Mouse (Mus musculus): ENCODE results near the gene Tdp1.
A peak's percentile ranks its signal among the peaks of the same experiment; 100 is the strongest.

The Tdp1 gene

DNA sequence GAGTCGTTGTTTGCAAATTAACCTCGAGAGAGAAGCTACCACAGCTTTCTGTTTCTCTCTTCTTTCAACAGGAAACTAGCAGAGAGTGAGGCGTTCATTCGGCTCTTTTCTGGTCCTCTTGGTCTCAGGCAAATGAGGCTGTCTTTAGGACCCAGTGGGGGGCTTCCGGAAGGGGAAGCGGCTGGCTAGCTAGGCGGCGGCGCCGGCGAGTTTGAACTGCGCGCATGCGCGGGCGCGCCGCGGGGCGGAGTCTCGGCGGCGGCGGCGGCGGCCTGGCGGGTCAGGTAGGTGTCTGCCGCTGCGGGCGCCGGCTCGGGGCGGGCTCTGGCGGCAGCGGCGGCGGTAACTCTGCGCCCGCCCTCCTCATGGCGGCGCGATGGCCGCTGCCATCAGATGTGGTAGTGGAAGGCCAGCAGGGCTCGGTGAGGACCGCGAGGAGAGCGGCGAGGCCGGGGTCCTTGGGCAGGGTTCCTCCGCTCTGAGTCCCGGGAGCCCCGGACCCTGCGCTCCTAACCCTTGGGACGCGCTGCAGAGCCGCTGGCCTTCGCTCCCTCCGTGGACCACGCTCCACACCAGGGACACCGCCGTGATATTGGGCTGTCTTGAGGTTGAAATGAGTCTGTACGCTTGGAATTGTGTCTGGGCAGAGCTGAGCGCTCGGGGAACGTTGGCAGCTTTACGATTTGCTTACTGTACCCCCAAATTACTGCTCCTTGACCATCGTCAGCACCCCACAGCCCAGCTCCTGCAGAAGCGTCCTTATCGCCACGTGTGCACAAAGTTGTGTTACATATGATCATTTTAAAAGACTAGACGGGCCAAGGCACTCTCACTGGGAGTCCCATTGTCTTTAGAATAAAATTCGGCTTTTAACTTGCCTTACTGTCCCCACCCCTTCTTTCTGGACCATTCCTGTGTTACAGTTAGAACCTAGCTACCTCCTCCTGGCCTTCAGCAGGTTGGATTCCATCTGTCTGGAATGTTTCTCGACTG is at the start of gene Tdp1, which contains the start of gene Efcab11:
TSS of gene Tdp1 (plus strand) at position 249 of the 993 bp plus-strand sequence.
TSS of gene Efcab11 (minus strand) at position 171 of the 993 bp plus-strand sequence.
- ATAC-seq (ENCODE audit: insufficient number of reproducible peaks, low FRiP score, low TSS enrichment) = peak; percentile 82

DNA sequence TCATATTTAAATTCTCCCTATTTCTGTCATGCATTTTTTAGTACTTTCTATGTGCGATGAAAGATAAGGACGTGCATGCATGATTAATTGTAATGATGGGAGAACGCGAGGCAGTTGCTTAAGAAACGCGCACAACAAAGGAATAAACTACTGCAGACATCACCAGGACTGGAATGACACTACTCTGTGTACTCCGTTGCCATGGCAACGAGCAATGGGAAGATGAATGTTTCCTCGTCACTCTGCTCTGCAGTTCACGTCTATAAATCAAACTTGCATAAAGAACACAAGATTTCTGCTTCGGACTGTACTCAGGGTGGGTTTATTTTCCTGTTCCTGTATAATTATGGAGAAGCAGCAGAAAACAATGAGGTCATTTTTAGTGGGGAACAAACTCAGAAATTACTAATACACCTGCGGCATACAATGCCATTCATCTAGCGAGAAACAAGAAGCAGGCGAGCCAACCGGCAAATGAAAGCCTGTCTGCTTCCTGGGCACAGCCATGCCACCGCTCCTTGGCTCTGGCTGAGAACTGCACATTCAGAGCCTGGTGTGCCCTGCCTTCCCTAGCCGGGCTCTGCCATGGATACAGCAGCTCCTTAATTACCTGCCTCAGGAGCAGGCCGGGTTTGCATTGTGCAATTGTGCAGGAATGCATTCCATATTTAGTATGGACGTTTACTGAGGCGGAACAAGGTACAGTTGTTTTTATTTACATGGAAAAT is 47.7 kb upstream of the Tdp1 start:
- peak; percentile 56; the same call in 1 of the 2 replicates for ATAC-seq (ENCODE audit: insufficient number of reproducible peaks, low FRiP score, low TSS enrichment)

DNA sequence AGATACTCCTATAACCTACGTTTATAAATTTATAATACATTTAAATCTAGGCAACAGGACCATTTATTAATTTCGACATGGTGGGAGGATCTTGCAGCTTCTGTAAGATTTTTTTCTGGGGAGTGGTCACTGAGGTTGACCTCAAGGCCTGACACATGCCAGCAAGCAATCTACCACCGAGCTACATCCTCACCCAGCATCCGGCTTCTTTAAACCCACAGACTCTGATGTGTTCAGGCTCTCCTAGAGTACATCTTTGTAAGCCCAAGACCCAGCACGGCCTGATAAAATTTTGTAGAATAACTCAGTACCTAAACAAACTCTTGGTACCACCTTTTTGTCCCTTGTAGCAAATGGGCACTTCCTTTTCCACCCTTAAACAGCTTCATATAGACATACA is 46.8 kb upstream of the Tdp1 start:
- ATAC-seq (ENCODE audit: insufficient number of reproducible peaks, low FRiP score, low TSS enrichment) = no peak

DNA sequence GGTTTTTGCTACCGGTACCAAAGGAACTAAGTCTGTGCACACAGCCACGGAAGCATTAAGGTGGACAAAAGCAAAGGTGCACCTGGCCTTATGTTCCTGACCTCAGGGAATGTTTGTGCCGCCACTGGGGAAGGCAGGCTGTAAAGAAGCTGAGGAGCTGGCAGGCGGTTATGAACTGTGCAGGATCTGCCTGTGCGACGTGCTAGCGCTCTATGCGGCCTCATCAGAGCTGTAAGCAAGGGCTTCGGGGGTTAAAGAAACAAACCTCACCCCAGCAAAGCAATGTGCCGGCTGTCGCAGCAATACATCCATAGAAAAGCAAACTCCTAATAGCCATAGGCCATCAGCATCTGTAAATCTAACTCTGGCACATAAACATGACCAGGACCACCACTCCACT is 46.2 kb upstream of the Tdp1 start:
- no peak for ATAC-seq (ENCODE audit: insufficient number of reproducible peaks, low FRiP score, low TSS enrichment)

DNA sequence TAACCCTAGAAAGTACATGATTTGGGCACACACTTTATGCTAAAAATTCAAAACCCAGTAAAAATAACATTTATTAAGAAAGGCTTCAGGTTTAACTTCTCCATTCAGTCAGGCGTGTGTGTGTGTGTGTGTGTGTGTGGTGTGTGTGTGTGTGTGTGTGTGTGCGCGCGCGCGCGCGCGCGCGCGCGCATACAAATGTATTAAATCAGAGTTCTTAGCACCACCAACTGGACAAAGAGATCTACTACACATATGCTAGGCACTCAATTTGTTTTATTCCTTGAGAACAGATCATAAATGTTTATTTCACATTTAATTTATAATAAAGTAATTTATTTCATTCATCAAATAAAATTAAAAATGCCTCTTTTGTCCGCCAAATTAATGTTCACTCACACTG is 45.6 kb upstream of the Tdp1 start:
- ATAC-seq (ENCODE audit: insufficient number of reproducible peaks, low FRiP score, low TSS enrichment) = no peak

DNA sequence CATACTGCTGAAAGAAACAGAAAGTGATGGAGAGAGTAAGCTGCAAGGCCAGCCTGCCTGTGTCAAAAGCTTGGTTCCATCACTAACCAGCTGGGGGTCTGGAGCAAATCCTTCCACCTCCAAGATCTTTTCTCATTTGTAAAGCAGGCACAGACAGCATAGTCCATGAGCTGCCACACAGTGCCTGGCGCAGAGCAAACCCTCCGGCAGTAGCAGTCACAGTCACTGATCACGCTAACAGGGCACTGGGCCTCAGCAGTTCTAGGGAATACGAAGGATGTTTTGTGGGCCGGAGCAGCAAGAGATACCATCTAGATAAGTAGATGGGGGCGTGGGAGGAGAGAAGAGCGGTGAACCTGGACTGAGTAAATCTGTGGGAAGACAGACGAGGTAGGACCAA is 39.4 kb upstream of the Tdp1 start:
- ATAC-seq (ENCODE audit: insufficient number of reproducible peaks, low FRiP score, low TSS enrichment) = no peak

DNA sequence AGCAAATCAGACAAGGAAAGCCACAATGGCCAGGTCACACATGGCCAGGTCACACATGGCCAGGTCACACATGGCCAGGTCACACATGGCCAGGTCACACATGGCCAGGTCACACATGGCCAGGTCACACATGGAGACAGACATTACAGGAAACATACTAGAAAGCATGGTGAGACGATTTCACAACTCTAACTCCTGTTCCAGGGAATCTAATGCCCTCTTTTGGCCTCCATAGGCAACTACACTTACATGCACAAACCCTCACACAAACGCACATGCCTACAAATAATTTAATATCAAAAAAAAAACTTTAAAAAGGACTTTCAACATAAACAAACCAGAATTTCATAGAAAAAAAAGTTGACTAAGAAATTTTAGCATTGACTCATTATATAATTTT is 34.3 kb upstream of the Tdp1 start:
- ATAC-seq (ENCODE audit: insufficient number of reproducible peaks, low FRiP score, low TSS enrichment) = no peak

DNA sequence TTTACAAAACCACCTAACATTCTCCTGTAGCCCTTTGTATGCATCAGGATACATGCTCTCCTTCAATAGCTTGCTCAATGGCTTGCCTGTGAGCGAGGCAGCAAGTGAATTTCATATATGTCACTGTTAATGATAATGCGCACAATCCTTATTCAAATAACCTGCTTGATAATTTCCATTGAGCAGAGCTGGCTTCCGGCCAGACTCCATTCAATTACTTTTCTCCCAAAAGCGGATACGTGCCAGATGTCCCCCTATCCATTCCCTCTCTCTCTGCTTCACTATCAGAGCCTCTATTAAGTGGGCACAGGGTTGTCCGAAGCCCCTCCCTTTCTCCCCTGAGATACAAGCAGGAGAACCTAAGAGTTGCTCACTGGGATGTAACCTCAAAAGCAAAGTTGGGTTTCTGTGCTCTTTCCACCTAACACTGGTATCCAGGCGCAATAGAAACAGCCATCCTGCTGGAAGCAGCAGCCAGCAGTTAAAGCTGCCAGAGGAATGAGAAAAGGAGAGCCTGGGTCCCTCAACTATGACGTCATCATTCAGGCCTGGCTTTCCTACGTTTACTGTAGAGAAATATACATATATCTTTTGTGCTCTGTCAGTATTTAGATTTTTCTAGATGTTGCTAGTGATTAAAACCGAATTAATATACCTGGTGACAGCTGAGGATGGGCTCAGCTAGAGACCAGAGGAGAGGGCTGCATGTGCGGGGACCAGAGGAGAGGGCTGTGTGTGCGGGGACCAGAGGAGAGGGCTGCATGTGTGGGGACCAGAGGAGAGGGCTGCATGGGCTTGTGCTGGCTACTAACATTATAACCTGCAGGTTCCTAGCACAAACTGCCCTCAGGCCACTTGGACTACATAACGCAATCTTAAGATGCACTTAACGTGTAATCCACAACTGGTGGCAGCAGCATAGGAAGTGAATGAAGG is 30.7 kb upstream of the Tdp1 start:
- no peak for ATAC-seq (ENCODE audit: insufficient number of reproducible peaks, low FRiP score, low TSS enrichment)

DNA sequence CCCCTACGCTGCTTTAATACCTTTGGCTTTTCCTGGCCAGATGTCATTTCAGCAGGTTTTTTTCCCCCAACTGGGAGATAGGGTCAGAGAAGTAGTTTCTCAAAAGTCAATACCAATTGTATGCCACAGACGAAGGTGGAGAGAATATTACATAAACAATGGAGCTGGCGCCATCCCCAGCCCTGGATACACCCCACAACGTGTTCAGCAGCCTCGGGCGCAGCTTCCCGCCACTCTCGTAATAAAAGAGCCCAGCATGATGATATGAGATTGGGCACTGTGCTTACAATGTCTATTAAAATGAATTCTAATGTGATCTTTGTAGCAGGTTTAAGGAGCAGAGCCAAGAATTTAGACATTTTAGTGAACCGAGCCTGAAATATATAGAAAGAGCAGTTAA is 28.3 kb upstream of the Tdp1 start:
- ATAC-seq (ENCODE audit: insufficient number of reproducible peaks, low FRiP score, low TSS enrichment) = no peak

DNA sequence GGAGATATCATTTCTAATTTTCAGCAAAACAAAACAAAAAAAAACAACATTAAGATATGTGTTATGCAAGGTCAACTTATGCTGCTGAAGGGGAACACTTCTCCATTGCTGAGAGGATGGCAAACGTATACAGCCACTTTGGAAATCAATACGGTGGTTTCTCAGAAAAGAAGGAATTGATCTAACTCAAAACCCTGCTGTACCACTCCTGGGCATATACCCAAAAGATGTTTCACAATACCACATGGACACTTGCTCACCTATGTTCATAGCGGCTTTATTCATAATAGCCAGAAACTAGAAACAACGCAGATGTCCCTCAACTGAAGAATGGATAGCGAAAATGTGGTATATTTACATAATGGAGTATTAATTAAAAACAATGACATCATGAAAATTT is 25.7 kb upstream of the Tdp1 start:
- no peak for ATAC-seq (ENCODE audit: insufficient number of reproducible peaks, low FRiP score, low TSS enrichment)

DNA sequence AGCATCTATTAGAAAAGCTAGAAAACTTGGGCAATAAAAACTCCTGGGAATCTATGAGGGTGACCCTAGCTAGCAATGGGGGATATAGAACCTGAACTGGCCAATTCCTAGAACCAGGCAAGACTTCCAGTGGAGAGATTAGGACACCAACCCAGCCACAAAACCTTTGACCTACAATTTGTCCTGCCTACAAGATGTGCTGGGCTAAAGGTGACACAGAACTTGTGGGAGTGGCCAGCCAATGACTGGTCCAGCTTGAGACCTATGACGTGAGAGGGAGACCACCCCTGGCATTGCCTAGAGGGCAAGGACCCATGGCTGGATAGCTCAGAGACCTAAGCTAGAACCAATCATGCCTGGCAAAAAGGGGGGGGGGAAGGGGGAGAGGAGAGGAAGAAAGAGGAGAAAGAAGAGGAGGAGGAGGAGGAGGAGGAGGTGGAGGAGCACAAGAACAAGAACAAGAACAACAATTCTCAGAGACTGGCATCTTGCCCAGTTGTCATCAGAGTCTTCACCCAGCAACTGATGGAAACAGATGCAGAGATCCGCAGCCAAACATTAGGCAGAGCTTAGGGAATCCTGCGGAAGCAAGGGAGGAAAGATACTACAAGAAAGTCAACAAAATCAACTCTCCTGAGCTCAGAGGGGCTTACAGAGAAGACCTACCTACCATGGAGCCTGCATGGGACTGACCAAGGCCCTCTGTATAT is 24.8 kb upstream of the Tdp1 start:
- no peak for ATAC-seq (ENCODE audit: insufficient number of reproducible peaks, low FRiP score, low TSS enrichment)

DNA sequence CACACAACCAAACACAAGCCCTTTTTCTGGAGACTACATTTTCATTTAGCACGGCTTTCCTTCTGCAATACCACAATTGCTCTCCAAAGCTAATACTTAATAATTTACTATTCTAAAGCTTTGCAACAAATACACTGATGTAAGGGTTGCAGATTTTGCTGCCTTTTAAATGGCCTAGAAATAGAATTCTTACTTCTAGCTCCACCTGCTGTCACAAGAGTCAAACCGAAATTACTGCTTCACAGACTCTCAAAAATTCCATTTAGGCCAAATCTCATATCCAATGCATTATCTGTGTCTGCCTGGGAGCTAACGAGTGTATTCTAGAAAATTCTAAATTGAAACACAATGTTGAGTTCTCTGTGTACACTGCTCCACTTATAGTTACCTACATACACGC is 23.3 kb upstream of the Tdp1 start:
- no peak for ATAC-seq (ENCODE audit: insufficient number of reproducible peaks, low FRiP score, low TSS enrichment)

DNA sequence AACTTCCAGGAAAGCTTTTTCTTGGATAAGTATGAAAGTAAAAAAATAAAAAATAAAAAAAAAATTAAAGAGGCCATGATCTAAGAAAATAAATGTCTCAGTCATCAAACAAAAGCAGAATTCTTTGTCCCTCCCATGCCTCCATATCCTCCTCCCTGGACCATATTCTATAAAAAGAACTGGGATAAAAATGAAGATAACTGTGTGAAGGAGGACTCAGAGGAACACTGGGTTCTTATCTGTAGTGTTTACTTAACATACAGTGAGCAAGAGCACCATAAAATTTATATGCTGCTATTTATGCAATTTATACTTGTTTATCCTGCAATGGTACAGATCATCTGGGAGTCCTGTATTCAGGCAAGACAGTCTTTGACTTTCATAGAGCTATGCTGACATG is 19.7 kb upstream of the Tdp1 start:
- no peak for ATAC-seq (ENCODE audit: insufficient number of reproducible peaks, low FRiP score, low TSS enrichment)

DNA sequence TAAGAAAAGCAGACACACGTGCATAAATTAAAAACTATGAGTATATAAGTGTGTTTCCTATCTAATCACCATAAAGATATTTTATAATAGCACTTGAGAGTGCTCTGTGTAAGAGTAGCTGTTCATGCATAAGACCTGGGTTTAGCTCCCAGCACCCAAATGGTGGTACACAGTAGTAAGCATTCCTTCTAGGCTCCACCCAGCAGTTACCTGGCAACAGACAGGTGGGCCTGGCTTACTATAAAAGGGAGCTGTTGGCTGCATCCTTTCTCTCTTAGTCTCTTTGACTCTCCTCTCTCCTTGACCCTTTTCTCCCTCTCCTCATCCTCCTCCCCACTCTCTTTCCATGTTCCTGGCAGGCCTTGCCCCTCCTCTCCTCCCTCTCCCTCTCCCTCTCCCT is 15.5 kb upstream of the Tdp1 start:
- ATAC-seq (ENCODE audit: insufficient number of reproducible peaks, low FRiP score, low TSS enrichment) = no peak

DNA sequence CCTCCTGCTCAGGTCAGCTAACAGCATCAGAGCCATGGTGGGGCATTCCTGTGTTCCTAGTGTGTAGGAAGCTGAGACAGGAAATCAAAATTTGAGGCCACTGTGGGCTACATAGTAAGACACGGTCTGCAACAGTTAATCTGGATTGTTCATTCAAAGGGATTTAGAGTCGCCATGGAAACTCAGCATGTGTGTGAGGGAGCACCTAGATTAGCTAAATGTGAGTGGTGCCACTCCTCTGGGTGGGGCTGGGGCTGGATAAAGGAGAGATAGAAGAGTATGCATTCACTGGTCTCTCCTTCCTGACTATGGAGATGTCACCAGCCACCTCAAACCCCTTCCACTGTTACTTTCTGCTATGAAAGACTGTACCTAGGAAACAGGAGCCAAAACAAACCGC is 10.9 kb upstream of the Tdp1 start:
- no peak for ATAC-seq (ENCODE audit: insufficient number of reproducible peaks, low FRiP score, low TSS enrichment)

DNA sequence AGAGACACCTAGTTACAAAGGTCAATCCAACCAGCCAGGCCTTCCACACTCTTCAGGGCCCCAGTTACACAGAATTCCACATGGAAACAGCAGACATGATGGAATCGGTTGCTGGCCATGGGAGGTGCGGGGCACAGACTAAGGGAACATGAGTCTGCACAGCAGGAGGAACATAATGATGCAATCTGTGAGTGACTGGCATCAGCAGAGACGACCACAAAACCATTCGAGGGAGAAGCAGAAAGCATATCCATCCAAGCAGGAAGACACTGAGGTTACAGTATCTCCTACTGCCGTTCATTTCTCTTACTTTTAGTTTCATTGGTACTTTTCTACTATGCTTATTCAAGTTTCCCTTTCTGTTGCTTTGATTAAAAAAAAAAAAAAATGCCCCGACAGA is 9.7 kb upstream of the Tdp1 start:
- ATAC-seq (ENCODE audit: insufficient number of reproducible peaks, low FRiP score, low TSS enrichment) = no peak

DNA sequence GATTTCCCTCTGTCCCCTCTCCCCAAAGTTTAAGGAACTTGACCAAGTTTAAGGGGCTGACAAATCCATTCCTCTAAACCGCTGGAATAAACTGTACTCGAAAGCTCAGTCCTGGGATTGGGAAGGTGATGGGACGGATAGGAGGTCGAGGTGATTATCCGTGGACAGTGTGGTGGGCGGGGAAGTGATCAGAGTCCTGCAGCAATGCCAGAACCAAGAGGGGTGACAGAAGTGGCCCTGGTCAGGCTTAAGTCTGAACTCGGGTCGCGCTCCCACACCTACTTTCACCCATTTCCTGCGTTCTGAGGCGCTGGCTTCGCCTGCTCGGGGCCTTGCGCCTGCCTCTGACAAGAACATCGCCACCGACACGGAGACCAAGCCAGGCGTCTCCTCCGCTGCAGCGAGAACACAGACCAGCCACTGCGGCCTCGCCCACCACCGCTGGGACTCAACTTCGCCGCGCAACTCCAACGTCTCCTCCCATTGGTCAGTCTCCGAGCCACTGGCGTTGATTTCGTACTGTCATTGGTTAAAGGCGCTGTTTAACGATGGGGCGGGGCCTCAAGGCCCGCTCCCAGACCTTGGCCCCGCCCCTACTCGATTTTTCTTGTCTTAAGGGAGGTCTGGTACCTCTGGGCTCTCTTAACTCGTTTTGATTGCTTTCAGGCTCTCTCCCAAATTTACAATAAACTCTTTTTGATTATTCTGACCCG is 1.2 kb upstream of the Tdp1 start:
- peak; percentile 81 for ATAC-seq (ENCODE audit: insufficient number of reproducible peaks, low FRiP score, low TSS enrichment)

DNA sequence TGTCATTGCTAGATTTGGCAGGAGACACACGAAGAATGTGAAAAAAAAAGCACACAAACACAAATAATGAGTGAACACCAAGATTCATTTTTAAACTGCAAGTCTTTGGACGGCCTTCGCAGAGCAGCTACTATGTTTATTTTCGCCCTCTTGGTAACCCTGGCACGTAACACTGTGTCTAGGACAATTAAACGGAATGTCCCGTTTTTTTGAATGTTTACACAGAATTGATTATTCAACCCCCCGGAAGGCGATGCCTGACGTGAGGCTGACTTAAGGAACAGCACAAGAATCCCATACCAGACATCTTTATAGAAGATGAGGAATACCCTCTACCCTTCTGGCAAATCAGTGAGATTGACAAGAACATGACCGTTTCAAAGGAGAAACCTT is 608 bp upstream of the Tdp1 start:
- ATAC-seq (ENCODE audit: insufficient number of reproducible peaks, low FRiP score, low TSS enrichment) = 0 out of 2 replicates have a peak, but pooled peaks have one; percentile 10

DNA sequence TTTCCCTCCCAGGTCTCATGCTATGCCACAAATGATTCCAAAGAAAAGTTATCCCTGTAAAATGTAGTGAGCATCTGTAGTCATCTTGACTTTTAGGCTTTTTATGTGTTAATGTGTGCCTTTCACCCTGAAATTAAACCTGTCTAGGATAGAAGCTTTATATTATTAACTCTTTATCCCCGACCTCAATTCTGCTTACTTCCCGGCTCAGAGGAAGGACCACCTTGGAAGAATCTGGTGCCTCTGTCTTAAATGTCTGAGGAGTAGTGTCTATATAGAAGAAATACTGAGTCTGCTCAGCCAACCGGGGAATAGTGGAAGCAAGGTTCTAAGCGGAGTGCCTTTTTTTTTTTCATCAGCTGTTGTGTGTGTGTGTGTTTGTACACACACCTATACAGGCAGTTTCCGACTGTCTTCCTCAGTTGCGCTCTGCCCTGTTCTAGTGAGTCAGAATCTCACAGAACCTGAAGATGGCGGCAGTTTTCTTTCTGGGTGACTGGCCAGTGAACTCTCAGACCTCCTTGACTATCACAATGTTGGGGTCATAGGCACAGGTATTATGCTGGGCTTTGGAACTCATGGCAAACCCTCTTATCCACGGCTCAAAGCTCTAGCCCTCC is 1.1 kb downstream of the Tdp1 start:
- no peak for ATAC-seq (ENCODE audit: insufficient number of reproducible peaks, low FRiP score, low TSS enrichment)
